Mouse (Mus musculus) liver, embryonic 14.5 days (tissue): ENCODE measurements around the gene Wt1.

Experiments used
- CTCF ChIP-seq: IDR thresholded peaks from 2 replicates; pipeline ENCODE4 v1.5.1; 2016; ENCODE audit warnings: antibody characterized with exemption, low read depth, control low read depth
- EP300 ChIP-seq: IDR thresholded peaks from 2 replicates; pipeline ENCODE4 v1.6.1; 2016; ENCODE audit warnings: antibody characterized with exemption, low read depth

DNA sequence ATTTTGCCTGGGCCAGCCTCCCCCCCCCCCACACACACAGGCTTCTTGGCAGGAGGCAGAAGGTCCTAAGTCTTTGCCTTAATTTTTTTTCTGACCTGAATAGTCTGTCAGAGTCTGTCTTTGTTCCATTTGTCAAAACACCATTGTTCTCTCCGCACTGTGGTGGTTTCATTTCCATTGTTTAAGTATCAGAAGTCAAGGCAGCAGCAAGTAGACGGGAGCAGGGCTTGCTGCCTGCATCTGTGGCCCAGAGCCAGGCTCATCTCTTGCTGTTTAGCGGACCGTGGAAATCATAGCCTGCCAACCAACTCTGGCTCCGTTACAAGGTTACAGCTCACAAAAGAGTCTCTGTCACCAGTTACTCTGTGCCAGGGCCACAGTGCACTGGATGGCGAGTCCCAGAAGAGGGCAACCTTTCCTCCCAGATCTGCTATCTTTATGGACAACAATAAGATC is 17.6 kb upstream of the Wt1 start:
- no peak for TF ChIP-seq CTCF
- no peak for TF ChIP-seq EP300
